Mouse (Mus musculus): Measurements from ENCODE around the gene Arsk.

GRCm38 (mm10) chr13:76063548-76063947 is 34.9 kb downstream of the Arsk start:
- no peak for TF ChIP-seq CTCF (IDR thresholded peaks at IDR 0.05; ENCODE audit: low read depth)
- no peak for TF ChIP-seq EP300 (IDR thresholded peaks at IDR 0.05; ENCODE audit: low read depth)

Measured in heart, postnatal 0 days (tissue).